Mouse (Mus musculus) inflammation-experienced regulatory T-cells (primary cell): ENCODE results near the gene Usf1. TPM values are rescaled to one million over a fixed set of nuclear protein-coding genes. Genes with fewer than 3 reads are reported as not detected.

Experiments used
- polyA plus RNA-seq, 2 experiments: library from polyadenylated mRNA; unstranded; fragments of 100-300 nt; shearing (Covaris generic); gene quantifications; one replicate each; pipeline ENCODE4 v1.2.1; 2017

The Usf1 gene
- 10 to 100 TPM; 72.9 to 77.0 TPM for polyA plus RNA-seq

DNA sequence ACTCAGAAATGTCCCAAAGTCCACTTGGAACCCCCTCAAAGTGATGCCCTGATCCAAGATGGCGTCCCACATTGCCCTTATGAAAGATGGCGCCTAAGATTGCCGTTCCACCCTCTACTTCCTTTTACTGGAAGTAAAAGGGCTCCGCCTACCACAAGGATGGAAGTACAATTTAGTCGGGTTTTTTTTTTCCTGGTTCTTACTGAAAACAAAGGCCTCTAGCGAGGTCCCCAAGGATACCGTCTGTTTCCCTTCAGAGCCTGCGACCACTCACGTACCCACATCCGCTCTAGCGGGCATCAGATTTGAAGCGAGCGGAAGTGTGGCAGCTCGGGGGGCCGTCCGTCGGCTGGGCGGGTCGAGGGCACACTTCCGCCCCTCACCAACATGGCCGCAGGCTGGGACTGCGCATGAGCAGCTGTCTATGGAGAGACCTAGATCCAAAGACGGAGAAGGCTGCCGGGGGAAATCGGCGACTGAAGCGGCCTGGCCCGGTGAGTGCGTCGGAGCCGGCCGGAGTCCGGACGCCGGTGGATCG, at the start of gene Usf1:
TSS of gene Usf1 (plus strand) at position 367 of the 538 bp plus-strand sequence.

GRCm38 (mm10) chr1:171369845-171370556, 41.1 kb upstream of the Usf1 start, which contains the start of gene Nectin4:
Gene Nectin4, plus strand, starts transcription at chr1:171370099.

DNA sequence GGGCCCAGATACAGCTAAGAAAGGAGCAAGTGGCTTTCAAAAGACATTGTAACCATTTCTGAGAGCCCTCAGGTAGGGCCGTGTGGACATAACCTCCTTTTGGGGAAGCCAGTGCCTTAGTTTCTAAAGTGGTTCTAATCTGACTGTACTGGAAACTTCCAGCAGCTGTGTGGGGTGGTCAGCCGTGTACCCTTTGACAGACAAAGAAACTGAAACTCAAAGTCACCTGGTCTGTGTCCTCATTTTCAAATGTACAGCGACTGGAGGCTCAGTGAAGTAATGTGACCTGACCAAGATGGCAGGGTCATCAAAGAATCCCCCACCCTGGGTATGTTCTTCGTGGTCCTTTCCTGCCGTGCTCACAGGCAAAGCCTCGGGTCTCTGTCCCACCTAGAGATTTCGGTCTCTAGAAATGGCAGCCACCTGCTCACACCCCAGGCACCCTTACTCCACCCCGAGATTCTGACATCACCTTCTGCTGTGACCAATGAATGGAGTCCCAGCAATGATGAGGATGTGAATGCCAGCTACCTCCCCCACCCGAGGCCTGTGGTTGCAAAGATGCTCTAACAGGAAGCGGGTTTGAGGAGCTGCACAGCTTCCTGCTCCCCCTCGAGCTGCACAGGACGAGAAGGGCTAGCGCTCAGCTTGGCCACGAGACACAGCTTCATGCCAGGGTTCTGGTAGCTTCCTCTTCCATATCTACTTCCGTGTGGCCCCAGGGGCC, 22.6 kb upstream of the Usf1 start, which contains the start of gene Arhgap30:
TSS of gene Arhgap30 (plus strand) at position 579 of the 727 bp plus-strand sequence.

DNA sequence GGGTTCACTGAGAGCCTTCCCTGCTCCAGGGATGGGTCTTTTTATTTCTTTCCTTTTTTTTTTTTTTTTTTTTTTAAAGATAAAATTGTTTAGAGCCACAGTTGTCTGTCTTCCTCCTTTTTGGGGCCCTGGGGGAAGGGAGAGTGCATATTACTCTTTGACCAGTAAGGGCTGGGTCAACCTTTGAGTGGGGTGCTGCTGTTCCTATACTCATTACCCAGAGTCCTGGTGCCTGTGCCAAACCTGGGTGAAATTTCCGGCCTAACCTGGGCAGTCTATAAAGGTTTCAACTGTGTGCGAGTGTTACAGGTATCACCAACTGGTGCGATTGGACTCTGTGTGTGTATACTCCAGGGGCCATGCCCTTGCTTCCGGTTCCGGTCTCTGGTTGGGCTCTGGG, 7.5 kb downstream of the Usf1 start, which contains the start of gene Tstd1:
TSS of gene Tstd1 (plus strand) at position 213 of the 400 bp plus-strand sequence.

DNA sequence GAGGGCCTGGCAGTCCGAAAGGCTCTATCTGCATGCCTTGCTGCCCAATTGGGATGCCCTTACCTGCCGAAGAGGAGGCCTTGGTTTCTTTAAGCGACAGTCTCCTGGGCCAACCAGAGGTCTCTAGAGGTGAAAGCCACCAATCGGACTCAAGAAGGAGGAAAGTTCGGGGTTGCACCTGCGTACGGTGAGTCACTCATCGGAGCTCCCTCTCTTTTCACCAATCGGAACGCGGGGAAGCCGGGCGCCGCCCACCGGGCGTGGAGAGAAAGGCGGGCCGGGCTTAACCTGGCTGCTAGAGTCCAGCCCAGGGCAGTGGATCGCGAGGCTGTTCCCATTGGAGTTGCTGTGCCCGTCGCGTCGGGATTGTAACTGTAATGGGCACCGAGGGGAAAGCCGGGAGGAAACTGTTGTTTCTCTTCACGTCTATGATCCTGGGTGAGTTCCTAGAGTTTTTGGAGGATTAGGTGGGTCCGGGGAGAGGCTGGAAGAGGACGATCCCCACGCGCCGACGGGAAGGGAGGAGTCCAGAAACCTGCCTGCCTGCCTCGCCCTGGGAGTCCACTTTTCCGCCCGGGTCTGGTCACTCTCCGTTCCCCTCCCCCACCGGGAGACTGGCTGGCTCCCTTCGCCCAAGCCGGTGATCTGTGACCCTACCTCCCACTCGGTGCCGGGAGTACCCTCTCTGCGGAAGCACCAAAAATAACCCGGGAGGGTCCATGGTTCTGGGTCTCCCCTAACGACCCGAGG, 26.3 kb downstream of the Usf1 start, which contains the start of gene F11r:
TSS of gene F11r (plus strand) at position 272 of the 750 bp plus-strand sequence.

Other genes with a start within 250 kb of the Usf1 start
- under 1 TPM in 1 of 2 experiments, not detected in 1; 0.17 TPM for gene Pcp4l1, start 215.0 kb upstream of the Usf1 start, polyA plus RNA-seq
- gene Nr1i3, start 197.3 kb upstream of the Usf1 start, polyA plus RNA-seq, result 1 to 10 TPM in 1 of 2 experiments, under 1 TPM in 1; 0.27 to 1.2 TPM
- gene Tomm40l, start 188.8 kb upstream of the Usf1 start, polyA plus RNA-seq, result 10 to 100 TPM; 29.9 to 43.7 TPM
- gene Apoa2, start 186.3 kb upstream of the Usf1 start, polyA plus RNA-seq, result not detected
- gene Fcer1g, start 176.9 kb upstream of the Usf1 start, polyA plus RNA-seq, result 10 to 100 TPM in 1 of 2 experiments, 1 to 10 TPM in 1; 3.4 to 15.4 TPM
- gene Adamts4, start 160.9 kb upstream of the Usf1 start, polyA plus RNA-seq, result 1 to 10 TPM in 1 of 2 experiments, not detected in 1; 1.3 TPM
- 100 to 1,000 TPM; 174 to 195 TPM for gene Ndufs2, start 159.9 kb upstream of the Usf1 start, polyA plus RNA-seq
- gene B4galt3, start 141.0 kb upstream of the Usf1 start, polyA plus RNA-seq, result 10 to 100 TPM; 39.8 to 41.4 TPM
- 10 to 100 TPM; 63.5 to 98.8 TPM for gene Ppox, start 130.1 kb upstream of the Usf1 start, polyA plus RNA-seq
- 10 to 100 TPM; 58.7 to 64.2 TPM for gene Usp21, start 123.3 kb upstream of the Usf1 start, polyA plus RNA-seq
- 10 to 100 TPM; 64.4 to 71.1 TPM for gene Ufc1, start 116.3 kb upstream of the Usf1 start, polyA plus RNA-seq
- gene Dedd, start 82.2 kb upstream of the Usf1 start, polyA plus RNA-seq, result 10 to 100 TPM; 42.6 to 52.0 TPM
- 10 to 100 TPM; 42.0 to 43.2 TPM for gene Nit1, start 65.7 kb upstream of the Usf1 start, polyA plus RNA-seq
- gene Pfdn2, start 65.6 kb upstream of the Usf1 start, polyA plus RNA-seq, result 100 to 1,000 TPM in 1 of 2 experiments, 10 to 100 TPM in 1; 80.8 to 111 TPM
- gene Klhdc9, start 50.5 kb upstream of the Usf1 start, polyA plus RNA-seq, result not detected
- gene Nectin4, start 41.2 kb upstream of the Usf1 start, polyA plus RNA-seq, result 1 to 10 TPM in 1 of 2 experiments, under 1 TPM in 1; 0.29 to 1.4 TPM
- 100 to 1,000 TPM; 170 to 197 TPM for gene Arhgap30, start 22.4 kb upstream of the Usf1 start, polyA plus RNA-seq
- 1 to 10 TPM; 2.6 to 3.1 TPM for gene Tstd1, start 7.6 kb downstream of the Usf1 start, polyA plus RNA-seq
- 1 to 10 TPM in 1 of 2 experiments, not detected in 1; 1.8 TPM for gene F11r, start 26.2 kb downstream of the Usf1 start, polyA plus RNA-seq
- gene Alyref2, start 92.2 kb downstream of the Usf1 start, polyA plus RNA-seq, result 10 to 100 TPM; 13.0 to 16.1 TPM
- under 1 TPM in 1 of 2 experiments, not detected in 1; 0.24 TPM for gene Itln1, start 124.0 kb downstream of the Usf1 start, polyA plus RNA-seq
- 1 to 10 TPM in 1 of 2 experiments, under 1 TPM in 1; 0.57 to 2.0 TPM for gene Cd244a, start 147.9 kb downstream of the Usf1 start, polyA plus RNA-seq
- gene Ly9, start 196.1 kb downstream of the Usf1 start, polyA plus RNA-seq, result 100 to 1,000 TPM; 155 to 156 TPM
- 10 to 100 TPM in 1 of 2 experiments, 1 to 10 TPM in 1; 5.4 to 10.5 TPM for gene Slamf7, start 241.7 kb downstream of the Usf1 start, polyA plus RNA-seq